Mouse (Mus musculus): ENCODE measurements around the gene Zdhhc5.

The Zdhhc5 gene

GRCm38 (mm10) chr2:84647051-84647568 is 67.9 kb downstream of the Zdhhc5 start:
- in situ Hi-C loops (cut with MboI, MseI) = no loop called here

- in situ Hi-C loops (cut with MboI, MseI) = no loop called here
These were observed 68.8 kb downstream of the Zdhhc5 start for GRCm38 (mm10) chr2:84646138-84646537.

- in situ Hi-C loops (cut with MboI, MseI) = no loop called here
These were observed 74.1 kb downstream of the Zdhhc5 start for GRCm38 (mm10) chr2:84640833-84641232.

- in situ Hi-C loops (cut with MboI, MseI) = no loop called here
These were observed 76.4 kb downstream of the Zdhhc5 start for GRCm38 (mm10) chr2:84638428-84639220.
